Mouse (Mus musculus) forebrain, embryonic 16.5 days (tissue): ENCODE data around the gene Rnf217. TPM values are rescaled to one million over a fixed set of nuclear protein-coding genes. Genes with fewer than 3 reads are reported as not detected.

Experiments used
- ATAC-seq: fragments of 200-750 bp; cut with Nextera tagmentation; 2 replicates; pipeline ENCODE4 v1.8.0; 2017; ENCODE audit warnings: mild to moderate bottlenecking, moderate library complexity
- H3K27ac ChIP-seq: fragments of 300-500 bp; sonication (generic); 2 replicates; pipeline ENCODE4 v1.5.1; 2014; ENCODE audit warnings: low read length, control low read depth
- H3K27me3 ChIP-seq: fragments of 300-500 bp; sonication (generic); replicated peaks from 2 replicates; pipeline ENCODE4 v1.6.1; 2014; ENCODE audit warnings: low read length; ENCODE audit not compliant: control insufficient read depth, insufficient read depth
- H3K36me3 ChIP-seq: fragments of 300-500 bp; sonication (generic); 2 replicates; pipeline ENCODE4 v1.6.1; 2014; ENCODE audit not compliant: control insufficient read depth, insufficient read depth
- H3K4me1 ChIP-seq: fragments of 300-500 bp; sonication (generic); replicated peaks from 2 replicates; pipeline ENCODE4 v1.6.1; 2014; ENCODE audit warnings: low read length; ENCODE audit not compliant: control insufficient read depth, insufficient read depth
- H3K4me2 ChIP-seq: fragments of 300-500 bp; sonication (generic); 2 replicates; pipeline ENCODE4 v1.6.1; 2014; ENCODE audit warnings: mild to moderate bottlenecking, low read length, control low read depth
- H3K4me3 ChIP-seq: fragments of 300-500 bp; sonication (generic); replicated peaks from 2 replicates; pipeline ENCODE4 v1.5.1; 2014; ENCODE audit warnings: mild to moderate bottlenecking, low read length, control low read depth
- H3K9ac ChIP-seq: fragments of 300-500 bp; sonication (generic); replicated peaks from 2 replicates; pipeline ENCODE4 v1.6.1; 2014; ENCODE audit warnings: low read depth, low read length, control low read depth
- H3K9me3 ChIP-seq: fragments of 300-500 bp; sonication (generic); 2 replicates; pipeline ENCODE4 v1.6.1; 2016; ENCODE audit warnings: low read length; ENCODE audit not compliant: control insufficient read depth
- WGBS: fragments of 180-500 bp; shearing (Covaris S2); extraction: QIAGEN DNeasy Blood & Tissue Kit; methylation state at CpG from one replicate; pipeline ENCODE4 v1.1.7; 2014; 5-methylcytosine and 5-hydroxymethylcytosine counted together
- polyA plus RNA-seq: library from polyadenylated mRNA; unstranded; fragments of >200 nt; fragmentation: Nextera tagmentation; extraction: Ambion mirVana; gene quantifications from 2 replicates; pipeline ENCODE4 v1.2.1, GENCODE M21; 2015

Gene Rnf217
- polyA plus RNA-seq, 1 experiment from 2014 or later = 2.0 TPM

GRCm38 (mm10) chr10:31525705-31526104 lies 83.3 kb downstream of the Rnf217 start:
- Histone ChIP-seq H3K9ac (no peak overlapping the region), H3K27ac (no peak overlapping the region), H3K4me1 (no peaks in the 10 kb centered on the region), H3K4me2 (no peak overlapping the region), H3K27me3 (no peaks in the 10 kb centered on the region), H3K4me3 (no peak overlapping the region), H3K9me3 (no peaks in the 10 kb centered on the region), H3K36me3 (no peaks in the 10 kb centered on the region)
- ATAC-seq = no peak
- WGBS = 91% methylated on average over 3 of the region's 3 CpGs

- H3K9me3 ChIP-seq = no peaks in the 10 kb centered on the region
- no peak overlapping the region for H3K9ac ChIP-seq
- no peak overlapping the region for H3K27ac ChIP-seq
- ATAC-seq = no peak
- H3K4me3 ChIP-seq = no peak overlapping the region
- H3K4me2 ChIP-seq = no peak overlapping the region
- WGBS = 44% methylated on average over 1 of the region's 1 CpGs
- peaks cover 6% of the 10 kb centered on the region for H3K4me1 ChIP-seq
- no peaks in the 10 kb centered on the region for H3K27me3 ChIP-seq
- no peaks in the 10 kb centered on the region for H3K36me3 ChIP-seq
These were observed 89.6 kb downstream of the Rnf217 start for GRCm38 (mm10) chr10:31519420-31519819.

GRCm38 (mm10) chr10:31518210-31518609 lies 90.8 kb downstream of the Rnf217 start:
- no peak overlapping the region for H3K9ac ChIP-seq
- H3K27ac ChIP-seq = no peak overlapping the region
- no peak overlapping the region for H3K4me2 ChIP-seq
- no peaks in the 10 kb centered on the region for H3K9me3 ChIP-seq
- peaks cover 6% of the 10 kb centered on the region for H3K4me1 ChIP-seq
- no peak overlapping the region for H3K4me3 ChIP-seq
- H3K27me3 ChIP-seq = no peaks in the 10 kb centered on the region
- no peak for ATAC-seq
- WGBS = 89% methylated on average over 4 of the region's 4 CpGs
- H3K36me3 ChIP-seq = no peaks in the 10 kb centered on the region

- WGBS = 87% methylated on average over 4 of the region's 4 CpGs
- Histone ChIP-seq H3K9ac (no peak overlapping the region), H3K4me1 (peaks cover 6% of the 10 kb centered on the region), H3K27me3 (no peaks in the 10 kb centered on the region), H3K36me3 (no peaks in the 10 kb centered on the region), H3K4me2 (no peak overlapping the region), H3K9me3 (no peaks in the 10 kb centered on the region), H3K4me3 (no peak overlapping the region), H3K27ac (no peak overlapping the region)
- no peak for ATAC-seq
These were observed 91.8 kb downstream of the Rnf217 start for GRCm38 (mm10) chr10:31517192-31517591.

- WGBS = 20% methylated on average over 1 of the region's 1 CpGs
- peak; percentile 94 for ATAC-seq
- Histone ChIP-seq H3K9me3 (no peaks in the 10 kb centered on the region), H3K9ac (no peak overlapping the region), H3K36me3 (no peaks in the 10 kb centered on the region), H3K27ac (peak overlapping the region; percentile 38), H3K27me3 (no peaks in the 10 kb centered on the region), H3K4me2 (no peak overlapping the region), H3K4me1 (peaks cover 6% of the 10 kb centered on the region), H3K4me3 (no peak overlapping the region)
These were observed 93.1 kb downstream of the Rnf217 start for GRCm38 (mm10) chr10:31515897-31516296.

GRCm38 (mm10) chr10:31504134-31504551 lies 104.8 kb downstream of the Rnf217 start:
- no peaks in the 10 kb centered on the region for H3K9me3 ChIP-seq
- WGBS = 25% methylated on average over 3 of the region's 3 CpGs
- H3K9ac ChIP-seq = no peak overlapping the region
- no peak overlapping the region for H3K4me2 ChIP-seq
- H3K27me3 ChIP-seq = no peaks in the 10 kb centered on the region
- no peaks in the 10 kb centered on the region for H3K36me3 ChIP-seq
- H3K27ac ChIP-seq = no peak overlapping the region
- H3K4me3 ChIP-seq = no peak overlapping the region
- peak; percentile 90 for ATAC-seq
- peaks cover 10% of the 10 kb centered on the region for H3K4me1 ChIP-seq

GRCm38 (mm10) chr10:31503542-31504133 lies 105.3 kb downstream of the Rnf217 start:
- ATAC-seq = no peak; the same call in 1 of the 2 replicates
- Histone ChIP-seq H3K4me2 (no peak overlapping the region), H3K9ac (no peak overlapping the region), H3K4me1 (peaks cover 10% of the 10 kb centered on the region), H3K27me3 (no peaks in the 10 kb centered on the region), H3K27ac (no peak overlapping the region), H3K36me3 (no peaks in the 10 kb centered on the region), H3K9me3 (no peaks in the 10 kb centered on the region), H3K4me3 (no peak overlapping the region)
- 69% methylated on average over 8 of the region's 8 CpGs for WGBS

GRCm38 (mm10) chr10:31501644-31502043 lies 107.3 kb downstream of the Rnf217 start:
- H3K9ac ChIP-seq = no peak overlapping the region
- no peak overlapping the region for H3K4me2 ChIP-seq
- WGBS = 55% methylated on average over 5 of the region's 5 CpGs
- ATAC-seq = peak; percentile 47
- H3K36me3 ChIP-seq = no peaks in the 10 kb centered on the region
- no peak overlapping the region for H3K4me3 ChIP-seq
- no peak overlapping the region for H3K27ac ChIP-seq
- H3K9me3 ChIP-seq = no peaks in the 10 kb centered on the region
- H3K4me1 ChIP-seq = peaks cover 10% of the 10 kb centered on the region
- no peaks in the 10 kb centered on the region for H3K27me3 ChIP-seq

- Histone ChIP-seq H3K9me3 (no peaks in the 10 kb centered on the region), H3K27me3 (no peaks in the 10 kb centered on the region), H3K36me3 (no peaks in the 10 kb centered on the region), H3K4me1 (no peaks in the 10 kb centered on the region), H3K9ac (no peak overlapping the region), H3K4me2 (no peak overlapping the region), H3K27ac (no peak overlapping the region), H3K4me3 (no peak overlapping the region)
- WGBS = 74% methylated on average over 2 of the region's 2 CpGs
- ATAC-seq = no peak
These were observed 112.1 kb downstream of the Rnf217 start for GRCm38 (mm10) chr10:31496931-31497330.

- no peaks in the 10 kb centered on the region for H3K4me1 ChIP-seq
- H3K9ac ChIP-seq = no peak overlapping the region
- H3K4me3 ChIP-seq = no peak overlapping the region
- no peak overlapping the region for H3K27ac ChIP-seq
- H3K27me3 ChIP-seq = no peaks in the 10 kb centered on the region
- no peak overlapping the region for H3K4me2 ChIP-seq
- H3K9me3 ChIP-seq = no peaks in the 10 kb centered on the region
- H3K36me3 ChIP-seq = no peaks in the 10 kb centered on the region
- 52% methylated on average over 3 of the region's 3 CpGs for WGBS
- ATAC-seq = no peak
These were observed 113.2 kb downstream of the Rnf217 start for GRCm38 (mm10) chr10:31495826-31496225.
